Mouse (Mus musculus) hindbrain, embryonic 12.5 days (tissue): ENCODE data around the gene Tmem179b. TPM values are rescaled to one million over a fixed set of nuclear protein-coding genes. Genes with fewer than 3 reads are reported as not detected.

Source experiments
- ATAC-seq: fragments of 200-750 bp; cut with Nextera tagmentation; 2 replicates; pipeline ENCODE4 v1.8.0; 2017; ENCODE audit warnings: moderate TSS enrichment; ENCODE audit not compliant: low FRiP score
- H3K27ac ChIP-seq: fragments of 300-500 bp; sonication (generic); 2 replicates; pipeline ENCODE4 v1.5.1; 2016; ENCODE audit warnings: mild to moderate bottlenecking
- H3K27me3 ChIP-seq: fragments of 300-500 bp; sonication (generic); 2 replicates; pipeline ENCODE4 v1.6.1; 2016; ENCODE audit warnings: mild to moderate bottlenecking
- H3K36me3 ChIP-seq: fragments of 300-500 bp; sonication (generic); 2 replicates; pipeline ENCODE4 v1.6.1; 2016; ENCODE audit warnings: mild to moderate bottlenecking
- H3K4me1 ChIP-seq: fragments of 300-500 bp; sonication (generic); 2 replicates; pipeline ENCODE4 v1.6.1; 2016
- H3K4me2 ChIP-seq: fragments of 300-500 bp; sonication (generic); replicated peaks from 2 replicates; pipeline ENCODE4 v1.6.1; 2016; ENCODE audit warnings: mild to moderate bottlenecking
- H3K4me3 ChIP-seq: fragments of 300-500 bp; sonication (generic); 2 replicates; pipeline ENCODE4 v1.5.1; 2016; ENCODE audit warnings: mild to moderate bottlenecking
- H3K9ac ChIP-seq: fragments of 300-500 bp; sonication (generic); 2 replicates; pipeline ENCODE4 v1.6.1; 2016; ENCODE audit warnings: mild to moderate bottlenecking, moderate library complexity
- H3K9me3 ChIP-seq: fragments of 300-500 bp; sonication (generic); replicated peaks from 2 replicates; pipeline ENCODE4 v1.6.1; 2016; ENCODE audit warnings: mild to moderate bottlenecking
- WGBS: fragments of 180-500 bp; shearing (Covaris S2); methylation state at CpG from one replicate; pipeline ENCODE4 v1.1.7; 2016; 5-methylcytosine and 5-hydroxymethylcytosine counted together
- polyA plus RNA-seq: library from polyadenylated mRNA; unstranded; fragments of >200 nt; fragmentation: Nextera tagmentation; extraction: Ambion mirVana; gene quantifications from 2 replicates; pipeline ENCODE4 v1.2.1, GENCODE M21; 2016

The Tmem179b gene
- polyA plus RNA-seq, 1 experiment from 2014 or later: 39.7 TPM

DNA sequence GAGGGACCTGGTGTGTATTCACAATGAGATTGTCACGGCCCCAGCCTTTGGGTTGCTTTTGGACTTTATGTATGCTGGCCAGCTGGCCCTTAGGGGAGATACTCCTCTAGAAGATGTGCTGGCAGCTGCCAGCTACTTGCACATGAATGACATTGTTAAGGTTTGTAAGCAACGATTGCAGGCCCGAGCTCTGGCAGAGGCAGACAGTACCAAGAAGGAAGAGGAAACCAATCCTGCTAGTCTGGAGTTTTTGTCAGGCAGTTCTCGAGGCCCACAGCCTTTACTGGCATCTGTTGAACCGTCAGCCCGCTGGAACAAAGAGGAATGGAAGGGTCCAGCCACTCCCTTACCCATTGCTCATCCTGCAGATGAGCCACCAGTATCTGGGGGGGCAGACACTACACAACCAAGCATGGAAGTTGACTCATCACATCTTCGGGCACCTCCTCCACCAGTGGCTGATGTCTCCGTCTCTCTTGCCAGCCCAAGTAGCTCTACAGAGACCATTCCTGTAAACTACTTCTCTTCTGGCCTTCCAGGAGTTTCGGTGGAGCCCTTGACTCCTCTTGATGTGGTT, 29.0 kb upstream of the Tmem179b start:
- Histone ChIP-seq H3K9me3 (no peaks in the 10 kb centered on the region), H3K27ac (peak overlapping the region; percentile 37; the same call in 1 of the 2 replicates), H3K4me2 (peak overlapping the region; percentile 65), H3K4me1 (peaks cover 14% of the 10 kb centered on the region), H3K27me3 (no peaks in the 10 kb centered on the region), H3K36me3 (peaks cover 44% of the 10 kb centered on the region), H3K4me3 (peak overlapping the region; percentile 58), H3K9ac (no peak overlapping the region)
- WGBS: 86% methylated on average over 9 of the region's 9 CpGs
- no peak for ATAC-seq

DNA sequence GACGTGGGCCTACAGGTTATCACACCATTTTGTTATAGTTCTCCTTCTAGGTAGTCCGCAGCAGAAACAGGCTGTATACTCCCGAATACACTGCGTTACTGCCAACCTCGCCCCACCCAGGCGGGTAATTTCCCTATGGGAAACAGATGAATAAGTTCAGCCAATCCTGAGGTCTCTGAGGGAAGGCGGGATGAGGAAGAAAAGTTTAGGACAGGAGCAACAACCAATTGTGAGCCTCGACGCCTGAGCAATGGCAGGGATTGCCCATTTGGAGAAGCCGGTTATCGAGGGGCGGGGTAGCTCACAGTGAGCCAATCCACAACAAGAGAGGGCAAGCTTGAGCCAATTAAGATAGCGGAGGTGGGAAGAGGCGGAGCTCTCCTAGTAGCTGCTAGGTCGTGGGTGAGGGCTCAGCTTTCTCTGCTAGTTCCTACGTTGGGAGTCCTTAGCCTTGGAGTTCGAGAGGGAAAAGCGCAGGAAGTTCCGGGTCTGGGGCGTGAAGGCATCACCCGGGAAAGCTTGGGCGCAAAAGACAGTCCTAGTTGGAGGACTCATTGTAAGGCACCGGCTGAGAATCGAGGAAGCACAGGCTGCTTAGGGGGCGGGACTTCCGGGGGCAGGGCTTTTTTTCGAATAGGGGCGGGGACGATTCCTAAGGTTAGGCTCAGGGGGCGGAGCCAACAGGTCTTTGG, 28.0 kb upstream of the Tmem179b start, which contains the start of gene Zbtb3:
Gene Zbtb3 (plus strand): TSS at position 426 of the 692 bp plus-strand sequence.
- Histone ChIP-seq H3K9ac (peak within 1 kb of the TSS; percentile 65), H3K27me3 (no peaks in the 10 kb centered on the region), H3K36me3 (peaks cover 34% of the 10 kb centered on the region), H3K4me3 (peak within 1 kb of the TSS; percentile 58), H3K27ac (peak within 1 kb of the TSS; percentile 88), H3K4me2 (peak within 1 kb of the TSS; percentile 65), H3K4me1 (peaks cover 21% of the 10 kb centered on the region), H3K9me3 (no peaks in the 10 kb centered on the region)
- 0% methylated on average over 30 of the region's 30 CpGs for WGBS
- ATAC-seq: peak; percentile 99

DNA sequence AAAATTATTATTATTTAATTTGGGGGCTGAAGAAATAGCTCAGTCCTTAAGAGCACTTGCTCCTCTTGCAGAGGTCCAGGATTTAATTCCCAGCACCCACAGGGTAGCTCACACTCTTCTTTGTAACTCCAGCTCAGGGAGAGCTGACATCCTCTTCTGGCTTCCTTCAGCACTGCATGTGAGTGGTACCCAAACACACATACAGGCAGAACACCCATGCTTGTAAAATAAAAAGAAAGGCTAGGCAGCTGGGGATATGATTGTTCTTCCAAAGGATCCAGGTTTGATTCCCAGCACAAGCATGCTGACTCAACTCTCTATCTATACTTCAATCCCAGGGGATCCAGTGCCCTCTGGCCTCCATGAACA, 24.7 kb upstream of the Tmem179b start:
- Histone ChIP-seq H3K9me3 (no peaks in the 10 kb centered on the region), H3K36me3 (peaks cover 23% of the 10 kb centered on the region), H3K27me3 (no peaks in the 10 kb centered on the region), H3K4me1 (peaks cover 24% of the 10 kb centered on the region), H3K27ac (no peak overlapping the region), H3K4me3 (no peak overlapping the region), H3K9ac (no peak overlapping the region), H3K4me2 (peak overlapping the region; percentile 94; the same call in 1 of the 2 replicates)
- no peak for ATAC-seq

DNA sequence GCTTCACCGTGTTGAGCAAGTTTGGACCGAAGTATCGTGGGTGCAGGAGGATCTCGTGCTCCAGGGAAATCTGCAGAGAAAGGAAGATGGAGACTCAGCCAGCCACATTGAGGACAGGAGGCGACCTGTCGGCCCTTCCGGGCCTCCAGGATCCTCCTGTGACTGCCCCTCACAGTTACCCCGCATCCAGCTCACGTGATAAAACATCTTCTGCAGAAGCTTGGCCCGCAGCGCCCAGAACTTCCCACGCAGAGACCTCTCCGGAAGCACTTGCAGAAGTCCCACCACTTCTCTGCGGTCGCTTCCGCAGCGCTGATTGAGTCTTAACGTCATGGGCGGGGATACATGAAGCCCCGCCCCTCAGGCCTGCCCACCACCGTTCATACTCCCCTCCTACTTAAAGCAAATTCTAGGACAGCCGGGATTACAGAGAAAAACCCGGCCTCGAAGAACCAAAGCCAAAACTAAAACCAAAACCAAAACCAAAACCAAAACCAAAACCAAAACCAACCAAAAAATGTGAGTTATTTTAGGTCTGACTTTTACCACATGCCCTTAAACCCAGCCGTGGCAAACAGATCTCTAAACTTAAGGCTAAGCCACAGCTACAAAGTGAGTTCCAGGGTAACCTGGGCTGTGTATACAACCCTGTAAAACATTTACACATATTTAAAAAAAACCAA, 24.1 kb upstream of the Tmem179b start, which contains the start of gene Polr2g:
Gene Polr2g (minus strand): TSS at position 314 of the 683 bp plus-strand sequence.
- no peaks in the 10 kb centered on the region for H3K9me3 ChIP-seq
- H3K36me3 ChIP-seq: peaks cover 23% of the 10 kb centered on the region
- H3K4me2 ChIP-seq: peak within 1 kb of the TSS; percentile 94
- H3K27ac ChIP-seq: peak within 1 kb of the TSS; percentile 75
- 2% methylated on average over 25 of the region's 25 CpGs for WGBS
- no peaks in the 10 kb centered on the region for H3K27me3 ChIP-seq
- peak; percentile 69 for ATAC-seq
- peaks cover 22% of the 10 kb centered on the region for H3K4me1 ChIP-seq
- H3K9ac ChIP-seq: peak within 1 kb of the TSS; percentile 87
- H3K4me3 ChIP-seq: peak within 1 kb of the TSS; percentile 80

DNA sequence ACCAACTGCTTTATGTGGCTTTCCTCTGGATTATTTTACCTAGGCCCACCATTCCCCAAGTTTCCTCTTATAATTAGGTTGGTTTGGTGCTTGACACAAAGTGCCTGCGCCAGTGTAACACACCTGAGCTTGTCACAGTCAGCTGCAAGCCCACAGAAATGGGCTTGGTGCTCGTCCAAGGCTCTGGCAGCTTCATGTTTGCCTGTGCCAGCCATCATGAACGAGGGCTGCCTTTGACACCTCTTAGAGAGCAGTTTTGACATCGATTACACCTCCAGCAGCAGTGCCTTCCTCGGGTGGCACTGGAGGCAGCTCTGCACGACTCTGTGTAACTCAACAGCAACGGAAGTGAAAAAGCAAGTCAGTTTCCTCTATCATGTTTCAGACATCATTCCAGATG, 15.9 kb upstream of the Tmem179b start:
- Histone ChIP-seq H3K9me3 (no peaks in the 10 kb centered on the region), H3K4me1 (peaks cover 14% of the 10 kb centered on the region), H3K36me3 (peaks cover 33% of the 10 kb centered on the region), H3K4me3 (no peak overlapping the region), H3K27me3 (no peaks in the 10 kb centered on the region), H3K4me2 (no peak overlapping the region), H3K9ac (no peak overlapping the region), H3K27ac (no peak overlapping the region)
- no peak for ATAC-seq
- WGBS: 87% methylated on average over 7 of the region's 7 CpGs

GRCm38 (mm10) chr19:8789171-8789570, 14.9 kb upstream of the Tmem179b start:
- no peaks in the 10 kb centered on the region for H3K27me3 ChIP-seq
- H3K36me3 ChIP-seq: peaks cover 25% of the 10 kb centered on the region
- peak overlapping the region; percentile 24 for H3K27ac ChIP-seq
- no peak overlapping the region for H3K4me2 ChIP-seq
- H3K9ac ChIP-seq: no peak overlapping the region
- H3K9me3 ChIP-seq: no peaks in the 10 kb centered on the region
- WGBS: 62% methylated on average over 1 of the region's 1 CpGs
- H3K4me3 ChIP-seq: no peak overlapping the region
- H3K4me1 ChIP-seq: peaks cover 15% of the 10 kb centered on the region
- ATAC-seq: no peak

DNA sequence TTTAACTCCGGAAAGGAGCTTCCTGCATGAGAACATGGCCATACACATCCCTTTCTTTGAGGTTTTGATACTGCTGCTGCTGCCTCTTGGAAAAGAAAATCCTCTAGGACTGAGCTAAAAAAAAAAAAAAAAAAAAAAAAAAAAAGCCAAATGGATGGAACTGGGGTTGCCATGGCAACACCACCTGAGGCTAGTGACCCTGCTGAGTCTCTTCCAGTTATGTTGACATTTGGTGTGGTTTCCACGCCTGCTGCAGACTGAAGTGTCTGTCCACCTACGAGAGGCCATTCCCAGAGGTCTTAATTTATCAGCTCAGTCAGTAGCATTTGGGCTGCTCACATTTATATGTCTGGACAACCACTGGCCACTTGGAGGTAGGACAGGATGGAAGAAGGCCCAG, 14.3 kb upstream of the Tmem179b start:
- Histone ChIP-seq H3K4me3 (no peak overlapping the region), H3K4me2 (no peak overlapping the region), H3K9ac (0 out of 2 replicates have a peak overlapping the region, but pooled peaks have one; percentile 19), H3K27ac (peak overlapping the region; percentile 24), H3K9me3 (no peaks in the 10 kb centered on the region), H3K27me3 (no peaks in the 10 kb centered on the region), H3K36me3 (peaks cover 23% of the 10 kb centered on the region), H3K4me1 (peaks cover 15% of the 10 kb centered on the region)
- WGBS: 23% methylated on average over 3 of the region's 3 CpGs
- ATAC-seq: no peak

GRCm38 (mm10) chr19:8786008-8786781, 11.9 kb upstream of the Tmem179b start, which contains the start of gene Taf6l:
TSS of gene Taf6l (minus strand) at chr19:8786417.
- Histone ChIP-seq H3K4me3 (peak within 1 kb of the TSS; percentile 75), H3K27ac (peak within 1 kb of the TSS; percentile 76), H3K36me3 (peaks cover 27% of the 10 kb centered on the region), H3K4me1 (peaks cover 15% of the 10 kb centered on the region), H3K9ac (peak within 1 kb of the TSS; percentile 67), H3K9me3 (no peaks in the 10 kb centered on the region), H3K4me2 (peak within 1 kb of the TSS; percentile 67), H3K27me3 (no peaks in the 10 kb centered on the region)
- peak; percentile 99 for ATAC-seq
- under 1% methylated on average over 32 of the region's 32 CpGs for WGBS

DNA sequence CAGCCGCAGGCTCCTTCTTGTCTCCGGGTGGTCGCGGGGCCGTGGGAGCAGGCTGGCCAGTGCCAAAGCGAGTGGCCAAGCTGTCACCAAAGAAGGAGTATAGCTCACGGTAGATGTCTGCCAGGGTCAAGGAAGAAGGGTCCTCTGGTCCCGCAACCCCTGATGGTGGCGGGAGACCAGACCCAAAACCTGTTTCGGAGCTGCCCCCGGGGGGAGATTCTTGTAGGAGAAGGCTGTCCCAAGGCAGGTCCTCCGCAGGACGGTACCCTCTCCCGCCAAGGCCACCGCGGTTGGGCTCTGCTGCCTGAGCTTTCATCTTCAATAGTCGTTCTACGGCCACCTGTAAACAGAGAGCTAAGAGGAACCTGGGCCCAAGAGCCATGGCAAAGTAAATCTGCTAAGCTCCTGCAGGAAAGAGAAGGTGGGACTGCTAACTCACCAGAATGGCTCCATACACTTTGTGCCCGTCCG, 719 bp upstream of the Tmem179b start:
- peak overlapping the region; percentile 75 for H3K4me3 ChIP-seq
- no peaks in the 10 kb centered on the region for H3K27me3 ChIP-seq
- H3K36me3 ChIP-seq: peaks cover 29% of the 10 kb centered on the region
- peak overlapping the region; percentile 99 for H3K27ac ChIP-seq
- peak; percentile 43 for ATAC-seq
- H3K4me1 ChIP-seq: peaks cover 32% of the 10 kb centered on the region
- peak overlapping the region; percentile 98 for H3K4me2 ChIP-seq
- 7% methylated on average over 19 of the region's 20 CpGs for WGBS
- H3K9me3 ChIP-seq: no peaks in the 10 kb centered on the region
- H3K9ac ChIP-seq: peak overlapping the region; percentile 94

DNA sequence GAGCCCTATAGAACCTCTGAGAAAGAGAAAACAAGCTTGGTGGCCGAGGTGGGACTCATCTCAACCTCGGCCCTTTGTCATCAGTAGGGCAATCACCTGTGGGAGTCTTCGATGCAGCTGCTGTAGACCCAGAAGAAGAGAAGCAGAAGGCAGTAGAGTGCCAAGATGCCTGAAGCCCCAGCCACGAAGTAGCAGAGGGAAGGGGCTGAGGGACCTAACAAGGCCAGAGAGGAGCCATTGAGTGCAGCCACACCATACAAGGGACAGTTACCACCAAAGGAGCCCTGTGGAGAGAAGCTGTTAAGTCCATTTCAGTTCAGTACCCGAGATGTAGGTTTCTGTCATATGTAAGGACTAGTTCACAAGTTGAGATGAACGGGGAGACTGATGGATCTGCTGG, 858 bp downstream of the Tmem179b start:
- ATAC-seq: no peak
- peak overlapping the region; percentile 75 for H3K4me3 ChIP-seq
- H3K4me2 ChIP-seq: peak overlapping the region; percentile 98
- peak overlapping the region; percentile 94 for H3K9ac ChIP-seq
- peaks cover 32% of the 10 kb centered on the region for H3K4me1 ChIP-seq
- H3K27me3 ChIP-seq: no peaks in the 10 kb centered on the region
- H3K9me3 ChIP-seq: no peaks in the 10 kb centered on the region
- H3K27ac ChIP-seq: peak overlapping the region; percentile 99; the same call in 1 of the 2 replicates
- 66% methylated on average over 6 of the region's 6 CpGs for WGBS
- H3K36me3 ChIP-seq: peaks cover 34% of the 10 kb centered on the region

- Histone ChIP-seq H3K36me3 (peaks cover 36% of the 10 kb centered on the region), H3K9me3 (no peaks in the 10 kb centered on the region), H3K27me3 (no peaks in the 10 kb centered on the region), H3K4me2 (peak overlapping the region; percentile 98), H3K4me1 (peaks cover 32% of the 10 kb centered on the region), H3K4me3 (peak overlapping the region; percentile 75), H3K9ac (no peak overlapping the region), H3K27ac (0 out of 2 replicates have a peak overlapping the region, but pooled peaks have one; percentile 99)
- 82% methylated on average over 5 of the region's 5 CpGs for WGBS
- no peak for ATAC-seq
Observed at GRCm38 (mm10) chr19:8772996-8773395, 1.3 kb downstream of the Tmem179b start.
